Comparison of ENCODE assay signal across 8 mouse cellular contexts in the genomic region with DNA sequence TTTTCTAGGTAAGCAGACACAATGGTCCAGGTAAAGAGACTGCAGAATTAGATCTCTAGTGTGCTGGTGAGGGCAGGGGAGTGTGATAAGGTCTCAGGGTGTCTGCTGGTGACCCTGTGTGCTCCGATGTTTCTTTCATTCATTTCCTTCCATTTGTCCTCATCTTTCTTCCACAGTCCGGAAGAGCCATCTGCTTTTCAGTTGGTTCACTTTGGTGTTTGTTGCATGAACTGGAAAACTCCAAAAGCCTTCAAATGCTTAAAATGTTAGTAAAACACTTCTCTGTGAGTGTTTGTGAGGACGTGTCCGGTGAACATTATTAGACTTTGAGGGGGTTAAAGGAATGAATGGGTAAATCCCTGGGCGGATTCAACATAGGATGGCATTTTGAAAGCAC. TPM values are rescaled to one million over a fixed set of nuclear protein-coding genes. Genes with fewer than 3 reads are reported as not detected.
DNase-seq lines count a peak whose midpoint lies in the region; ATAC-seq and TF ChIP-seq lines count a peak whose summit lies in the region.

No protein-coding gene starts in this region.

- no peaks in the 10 kb centered on the region for H3K36me3 ChIP-seq in kidney, postnatal 0 days (ENCODE audit: insufficient read depth, low read length)
- H3K36me3 ChIP-seq in hindbrain, embryonic 16.5 days (ENCODE audit: control insufficient read depth, insufficient read depth, low read length): no peaks in the 10 kb centered on the region

- 42% methylated on average over 5 of the region's 5 CpGs for WGBS in kidney, postnatal 0 days
- 38% methylated on average over 5 of the region's 5 CpGs for WGBS in hindbrain, embryonic 16.5 days

- peak overlapping the region; percentile 64 for H3K4me3 ChIP-seq in kidney, postnatal 0 days (replicated peaks; ENCODE audit: low read depth, low read length)
- H3K4me3 ChIP-seq in hindbrain, embryonic 16.5 days (ENCODE audit: low read length): peak overlapping the region; percentile 65

- ATAC-seq in kidney, postnatal 0 days (replicated peaks; ENCODE audit: low FRiP score, low read depth): no peak
- ATAC-seq in hindbrain, embryonic 16.5 days: no peak
- no peak for ATAC-seq in megakaryocyte-erythroid progenitor cell, adult 5-6 weeks (replicated peaks; ENCODE audit: low FRiP score, low TSS enrichment, poor library complexity, severe bottlenecking)

- H3K4me2 ChIP-seq in kidney, postnatal 0 days (ENCODE audit: low read length): peak overlapping the region; percentile 49
- peak overlapping the region; percentile 54 for H3K4me2 ChIP-seq in hindbrain, embryonic 16.5 days (ENCODE audit: low read length)

- H3K27me3 ChIP-seq in kidney, postnatal 0 days (ENCODE audit: insufficient read depth, low read length): no peaks in the 10 kb centered on the region
- H3K27me3 ChIP-seq in hindbrain, embryonic 16.5 days (replicated peaks; ENCODE audit: control insufficient read depth, insufficient read depth, low read length): no peaks in the 10 kb centered on the region

- H3K9me3 ChIP-seq in kidney, postnatal 0 days (replicated peaks; ENCODE audit: low read length): no peaks in the 10 kb centered on the region
- no peaks in the 10 kb centered on the region for H3K9me3 ChIP-seq in hindbrain, embryonic 16.5 days (ENCODE audit: control insufficient read depth, low read length)

- no peak overlapping the region for H3K27ac ChIP-seq in kidney, postnatal 0 days
- H3K27ac ChIP-seq in hindbrain, embryonic 16.5 days (ENCODE audit: low read depth, low read length): peak overlapping the region; percentile 68

- peak overlapping the region; percentile 58; the same call in 1 of the 2 replicates for H3K9ac ChIP-seq in kidney, postnatal 0 days (ENCODE audit: low read depth, low read length)
- peak overlapping the region; percentile 68 for H3K9ac ChIP-seq in hindbrain, embryonic 16.5 days (ENCODE audit: low read depth, low read length)

- DNase-seq in kidney, postnatal 0 days (ENCODE audit: low spot score): peak; percentile 16
- DNase-seq in kidney, postnatal 25 days: no peak
- peak; percentile 18 for DNase-seq in c-Kit-positive CD71-positive TER-119-positive erythroid progenitor cells, embryonic 14.5 days (ENCODE audit: low spot score)
- DNase-seq in naive thymus-derived CD4-positive, alpha-beta T cell, adult 2 months (ENCODE audit: low read depth): peak; percentile 57
- DNase-seq in yolk sac, embryonic 10.5 days (ENCODE audit: low spot score): no peak
- DNase-seq in urinary bladder, postnatal 14 days (ENCODE audit: low spot score): no peak

- TF ChIP-seq CTCF in kidney, postnatal 0 days (IDR thresholded peaks at IDR 0.05; ENCODE audit: low read depth): no peak; the same call in 1 of the 2 replicates

- no peaks in the 10 kb centered on the region for H3K4me1 ChIP-seq in kidney, postnatal 0 days (replicated peaks; ENCODE audit: insufficient read depth, low read length)
- H3K4me1 ChIP-seq in hindbrain, embryonic 16.5 days (ENCODE audit: control insufficient read depth, insufficient read depth, low read depth, low read length): peaks cover 7% of the 10 kb centered on the region; the same call in 1 of the 2 replicates

RNA-seq across cellular contexts. Expression of a gene that starts 27.9 kb away (rescaled TPM):
- polyA plus RNA-seq in kidney, postnatal 0 days (2015; fragmentation: Nextera tagmentation; extraction: Ambion mirVana): 0.16 and 0.17 TPM in 2 replicates
- 0.11 and 0.15 TPM in 2 replicates for polyA plus RNA-seq in hindbrain, embryonic 16.5 days (2015; fragmentation: Nextera tagmentation; extraction: Ambion mirVana)
- 0.39 and 1.2 TPM in 2 replicates for total RNA-seq in megakaryocyte-erythroid progenitor cell, adult 5-6 weeks (2014; fragmentation: Nextera tagmentation)
- 1.3 and 14.3 TPM in 2 replicates for total RNA-seq in megakaryocyte-erythroid progenitor cell, adult 5-6 weeks (2017)

RNA-seq across cellular contexts. Expression of a gene that starts 38.3 kb away (rescaled TPM):
- not detected in 2 replicates for polyA plus RNA-seq in kidney, postnatal 0 days (2015; fragmentation: Nextera tagmentation; extraction: Ambion mirVana)
- polyA plus RNA-seq in hindbrain, embryonic 16.5 days (2015; fragmentation: Nextera tagmentation; extraction: Ambion mirVana): 1.3 and 1.5 TPM in 2 replicates
- 2.4 TPM in 1 of 2 replicates, not detected in the other for total RNA-seq in megakaryocyte-erythroid progenitor cell, adult 5-6 weeks (2014; fragmentation: Nextera tagmentation)
- not detected in 2 replicates for total RNA-seq in megakaryocyte-erythroid progenitor cell, adult 5-6 weeks (2017)

Comparison
In these comparisons a context has a peak if more than half of its experiments do, and no peak if none do; other contexts are left out.
1. DNase-seq: peak in kidney, postnatal 0 days (single experiment), c-Kit-positive CD71-positive TER-119-positive erythroid progenitor cells, embryonic 14.5 days (single experiment) and naive thymus-derived CD4-positive, alpha-beta T cell, adult 2 months (single experiment); none in kidney, postnatal 25 days (0 of 2), yolk sac, embryonic 10.5 days (single experiment) and urinary bladder, postnatal 14 days (single experiment).